Mouse (Mus musculus) midbrain, embryonic 13.5 days (tissue): Measurements from ENCODE around the gene Hace1. TPM values are rescaled to one million over a fixed set of nuclear protein-coding genes. Genes with fewer than 3 reads are reported as not detected.

Experiments
- ATAC-seq: fragments of 200-750 bp; cut with Nextera tagmentation; 2 replicates; pipeline ENCODE4 v1.8.0; 2017; ENCODE audit warnings: mild to moderate bottlenecking, moderate TSS enrichment, moderate library complexity
- H3K27ac ChIP-seq: fragments of 300-500 bp; sonication (generic); 2 replicates; pipeline ENCODE4 v1.5.1; 2015; ENCODE audit warnings: inconsistent platforms, mild to moderate bottlenecking, moderate library complexity
- H3K27me3 ChIP-seq: fragments of 300-500 bp; sonication (generic); 2 replicates; pipeline ENCODE4 v1.6.1; 2015; ENCODE audit warnings: mild to moderate bottlenecking, inconsistent platforms
- H3K36me3 ChIP-seq: fragments of 300-500 bp; sonication (generic); 2 replicates; pipeline ENCODE4 v1.6.1; 2015; ENCODE audit warnings: mild to moderate bottlenecking, inconsistent platforms
- H3K4me1 ChIP-seq: fragments of 300-500 bp; sonication (generic); replicated peaks from 2 replicates; pipeline ENCODE4 v1.6.1; 2015; ENCODE audit warnings: inconsistent platforms
- H3K4me2 ChIP-seq: fragments of 300-500 bp; sonication (generic); replicated peaks from 2 replicates; pipeline ENCODE4 v1.6.1; 2015; ENCODE audit warnings: moderate library complexity, mild to moderate bottlenecking, inconsistent platforms
- H3K4me3 ChIP-seq: fragments of 300-500 bp; sonication (generic); replicated peaks from 2 replicates; pipeline ENCODE4 v1.5.1; 2015; ENCODE audit warnings: mild to moderate bottlenecking, inconsistent platforms
- H3K9ac ChIP-seq: fragments of 300-500 bp; sonication (generic); replicated peaks from 2 replicates; pipeline ENCODE4 v1.6.1; 2015; ENCODE audit warnings: mild to moderate bottlenecking, inconsistent platforms
- H3K9me3 ChIP-seq: fragments of 300-500 bp; sonication (generic); 2 replicates; pipeline ENCODE4 v1.6.1; 2016; ENCODE audit warnings: mild to moderate bottlenecking, inconsistent platforms
- WGBS: fragments of 180-500 bp; shearing (Covaris S2); methylation state at CpG from one replicate; pipeline ENCODE4 v1.1.7; 2015; 5-methylcytosine and 5-hydroxymethylcytosine counted together
- polyA plus RNA-seq: library from polyadenylated mRNA; unstranded; fragments of >200 nt; fragmentation: Nextera tagmentation; extraction: Ambion mirVana; gene quantifications from 2 replicates; pipeline ENCODE4 v1.2.1, GENCODE M21; 2015

Hace1 gene
- polyA plus RNA-seq, 1 experiment from 2014 or later: 16.8 TPM

DNA sequence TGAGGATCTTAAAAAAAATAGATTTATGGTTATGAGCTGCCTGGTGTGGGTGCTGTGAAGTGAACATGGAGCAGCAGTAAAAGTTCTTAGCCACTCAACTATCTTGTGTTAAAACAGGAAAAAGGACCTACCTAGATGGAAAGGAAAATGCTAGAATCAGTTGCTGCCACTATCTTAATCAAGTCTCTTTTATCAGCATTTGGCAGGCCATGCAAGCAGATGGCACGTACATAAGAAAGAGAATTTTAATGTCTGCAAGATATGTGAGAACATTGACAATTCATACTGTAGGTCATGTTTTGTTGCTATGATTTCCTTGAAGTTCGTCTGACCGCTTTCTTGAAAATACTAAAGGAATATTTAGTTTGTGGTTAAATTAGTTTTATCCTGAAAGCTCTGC, 54.4 kb downstream of the Hace1 start:
- 90% methylated on average over 3 of the region's 3 CpGs for WGBS
- H3K4me3 ChIP-seq: no peak overlapping the region
- no peaks in the 10 kb centered on the region for H3K4me1 ChIP-seq
- no peaks in the 10 kb centered on the region for H3K36me3 ChIP-seq
- H3K4me2 ChIP-seq: no peak overlapping the region
- H3K9ac ChIP-seq: no peak overlapping the region
- no peak overlapping the region for H3K27ac ChIP-seq
- no peaks in the 10 kb centered on the region for H3K27me3 ChIP-seq
- H3K9me3 ChIP-seq: no peaks in the 10 kb centered on the region
- ATAC-seq: no peak

DNA sequence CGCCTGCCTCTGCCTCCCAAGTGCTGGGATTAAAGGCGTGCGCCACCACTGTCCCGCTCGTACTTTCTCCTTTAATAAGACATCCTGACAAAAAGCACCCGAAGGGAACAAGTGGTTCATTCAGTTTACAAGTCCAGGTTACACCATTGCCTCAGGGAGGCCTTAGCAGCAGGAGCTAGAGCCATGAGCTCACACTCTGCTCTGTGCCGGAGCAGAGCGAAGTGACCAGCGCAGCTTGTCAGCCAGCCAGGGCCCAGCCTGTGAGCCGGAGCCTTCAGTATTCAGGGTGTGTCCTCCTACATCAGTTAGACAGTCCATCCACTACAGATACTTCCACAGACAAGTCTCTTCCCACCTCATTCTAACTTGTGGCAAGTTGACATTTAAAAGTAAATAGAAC, 55.0 kb downstream of the Hace1 start:
- Histone ChIP-seq H3K9me3 (no peaks in the 10 kb centered on the region), H3K36me3 (no peaks in the 10 kb centered on the region), H3K9ac (no peak overlapping the region), H3K4me3 (no peak overlapping the region), H3K4me2 (no peak overlapping the region), H3K27ac (no peak overlapping the region), H3K4me1 (no peaks in the 10 kb centered on the region), H3K27me3 (no peaks in the 10 kb centered on the region)
- WGBS: 91% methylated on average over 10 of the region's 10 CpGs
- no peak for ATAC-seq

DNA sequence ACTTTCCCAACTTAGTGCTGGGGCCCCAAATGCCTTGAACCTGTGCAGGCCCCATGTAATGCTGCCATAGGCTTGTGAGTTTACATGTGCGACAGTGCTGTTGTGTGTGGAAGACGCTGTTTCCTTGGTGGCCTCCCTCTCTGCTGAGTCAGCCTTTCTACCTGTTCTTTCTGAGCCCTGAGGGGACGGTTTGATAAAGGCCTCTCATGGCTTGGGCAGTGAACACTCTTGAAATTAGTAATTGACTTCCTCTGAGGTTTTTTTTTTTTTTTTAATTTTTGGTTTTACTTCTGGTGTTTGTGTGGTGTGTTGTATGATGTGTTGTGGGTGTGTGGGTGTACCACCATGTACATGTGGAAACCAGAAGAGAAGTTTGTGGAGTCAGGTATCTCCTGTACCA, 57.6 kb downstream of the Hace1 start:
- Histone ChIP-seq H3K9ac (no peak overlapping the region), H3K4me1 (no peaks in the 10 kb centered on the region), H3K9me3 (no peaks in the 10 kb centered on the region), H3K27me3 (no peaks in the 10 kb centered on the region), H3K4me2 (no peak overlapping the region), H3K4me3 (no peak overlapping the region), H3K27ac (no peak overlapping the region), H3K36me3 (no peaks in the 10 kb centered on the region)
- no peak for ATAC-seq
- WGBS: 91% methylated on average over 3 of the region's 3 CpGs

DNA sequence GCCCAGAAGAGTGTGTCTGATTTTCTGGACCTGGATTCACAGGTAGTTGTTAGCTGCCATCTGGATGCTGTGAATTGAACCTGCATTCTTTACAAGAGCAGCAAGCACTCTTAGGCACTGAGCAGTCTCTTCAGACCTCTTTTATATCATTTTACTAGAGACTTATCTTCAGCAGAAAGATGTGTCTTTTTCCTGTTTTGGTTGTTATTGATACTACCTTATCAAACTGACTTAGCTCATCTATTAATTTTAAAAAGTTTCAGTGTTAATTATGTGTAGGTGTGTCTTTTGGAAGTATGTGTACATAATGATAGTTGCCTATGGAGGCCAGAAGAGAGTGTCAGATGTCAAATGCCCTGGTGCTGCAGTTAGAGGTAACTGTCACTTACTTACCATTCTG, 62.1 kb downstream of the Hace1 start:
- Histone ChIP-seq H3K4me2 (no peak overlapping the region), H3K4me3 (no peak overlapping the region), H3K9me3 (no peaks in the 10 kb centered on the region), H3K27ac (no peak overlapping the region), H3K27me3 (no peaks in the 10 kb centered on the region), H3K36me3 (peaks cover 12% of the 10 kb centered on the region), H3K4me1 (no peaks in the 10 kb centered on the region), H3K9ac (no peak overlapping the region)
- ATAC-seq: no peak

DNA sequence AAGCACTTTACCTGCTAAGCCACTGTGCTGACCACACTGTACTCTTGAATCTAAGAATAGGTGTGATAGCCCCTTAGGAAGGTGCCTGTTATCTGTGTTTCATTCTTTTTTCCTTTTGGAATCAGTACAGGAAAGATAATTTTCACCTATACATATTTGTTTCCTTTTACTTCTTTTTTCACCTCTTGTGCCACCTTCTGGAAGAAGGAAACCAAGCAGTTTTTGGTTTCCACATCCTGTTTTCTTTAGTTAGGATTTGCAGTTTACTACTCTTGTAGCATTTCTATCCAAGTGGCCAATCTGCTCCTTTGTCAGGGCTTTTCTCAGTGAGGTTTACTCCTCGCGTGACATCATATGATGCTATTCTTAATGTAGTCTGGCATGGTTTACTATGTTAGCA, 76.4 kb downstream of the Hace1 start:
- Histone ChIP-seq H3K4me2 (no peak overlapping the region), H3K27ac (no peak overlapping the region), H3K4me1 (no peaks in the 10 kb centered on the region), H3K9me3 (no peaks in the 10 kb centered on the region), H3K4me3 (no peak overlapping the region), H3K27me3 (no peaks in the 10 kb centered on the region), H3K9ac (no peak overlapping the region), H3K36me3 (peaks cover 7% of the 10 kb centered on the region)
- 89% methylated on average over 2 of the region's 2 CpGs for WGBS
- ATAC-seq: no peak

DNA sequence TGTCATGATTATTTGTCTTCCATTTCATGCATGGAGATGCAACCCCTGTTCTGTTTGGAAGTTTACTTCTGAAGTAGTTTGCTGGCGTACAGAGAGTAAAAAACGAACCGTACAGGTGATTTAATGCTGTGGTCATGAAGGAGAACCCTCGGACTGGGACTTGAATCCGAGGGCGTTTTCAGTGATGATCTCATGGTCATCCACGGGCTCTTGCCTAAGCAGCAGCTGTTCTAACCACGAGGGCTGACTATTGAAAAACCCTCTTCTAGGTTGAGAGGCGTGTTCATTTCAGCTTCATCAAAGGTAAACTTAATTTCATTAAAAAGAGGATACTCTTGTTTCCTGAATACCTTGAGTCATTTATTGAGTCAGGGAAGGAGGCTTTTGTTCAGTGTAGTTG, 84.4 kb downstream of the Hace1 start:
- ATAC-seq: no peak

DNA sequence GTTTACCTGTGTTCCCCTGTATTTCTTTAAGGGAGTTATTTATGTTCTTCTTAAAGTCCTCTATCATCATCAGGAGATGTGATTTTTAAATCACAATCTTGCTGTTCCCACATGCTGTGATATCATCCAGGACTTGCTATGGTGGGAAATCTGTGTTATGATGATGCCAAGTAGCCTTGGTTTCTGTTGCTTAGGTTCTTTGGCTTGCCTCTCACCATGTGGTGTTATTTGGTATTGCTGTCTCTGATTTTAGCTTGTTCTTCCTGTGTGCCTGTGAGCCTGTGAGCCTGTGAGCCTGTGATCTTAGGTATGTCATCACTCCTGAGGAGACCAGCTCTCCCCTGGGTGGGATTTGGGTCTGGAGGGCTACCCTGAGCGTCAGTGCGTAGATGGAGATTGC, 90.6 kb downstream of the Hace1 start:
- Histone ChIP-seq H3K9ac (no peak overlapping the region), H3K9me3 (no peaks in the 10 kb centered on the region), H3K27ac (no peak overlapping the region), H3K36me3 (peaks cover 4% of the 10 kb centered on the region), H3K4me3 (no peak overlapping the region), H3K4me1 (no peaks in the 10 kb centered on the region), H3K27me3 (no peaks in the 10 kb centered on the region), H3K4me2 (no peak overlapping the region)
- ATAC-seq: no peak
- 97% methylated on average over 2 of the region's 2 CpGs for WGBS

More for the DNA sequence above, 84.4 kb downstream of the Hace1 start:
- Histone ChIP-seq H3K9me3 (no peaks in the 10 kb centered on the region), H3K27ac (no peak overlapping the region), H3K4me1 (no peaks in the 10 kb centered on the region), H3K9ac (no peak overlapping the region), H3K4me2 (no peak overlapping the region), H3K27me3 (no peaks in the 10 kb centered on the region), H3K36me3 (peaks cover 8% of the 10 kb centered on the region), H3K4me3 (no peak overlapping the region)
- WGBS: 92% methylated on average over 9 of the region's 9 CpGs

DNA sequence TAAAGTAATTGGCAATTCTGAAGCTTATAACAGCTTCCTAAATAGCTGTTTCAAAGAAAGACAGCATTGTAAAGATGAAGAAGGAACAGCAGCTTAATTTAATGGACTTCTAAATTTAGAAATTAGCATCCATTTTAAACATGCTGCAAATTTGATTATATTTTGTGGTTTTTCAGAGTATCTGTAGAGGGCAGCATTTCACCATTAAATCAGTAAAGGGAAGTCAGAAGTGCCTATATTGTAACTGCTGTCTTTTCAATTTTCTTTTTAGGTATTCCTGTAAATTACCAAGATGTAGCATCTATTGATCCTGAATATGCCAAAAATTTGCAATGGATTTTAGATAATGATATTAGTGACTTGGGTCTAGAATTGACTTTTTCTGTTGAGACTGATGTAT, 99.2 kb downstream of the Hace1 start:
- H3K4me2 ChIP-seq: no peak overlapping the region
- no peak overlapping the region for H3K4me3 ChIP-seq
- no peaks in the 10 kb centered on the region for H3K4me1 ChIP-seq
- no peaks in the 10 kb centered on the region for H3K9me3 ChIP-seq
- peaks cover 18% of the 10 kb centered on the region for H3K36me3 ChIP-seq
- no peak overlapping the region for H3K27ac ChIP-seq
- H3K27me3 ChIP-seq: no peaks in the 10 kb centered on the region
- H3K9ac ChIP-seq: no peak overlapping the region
- no peak for ATAC-seq

DNA sequence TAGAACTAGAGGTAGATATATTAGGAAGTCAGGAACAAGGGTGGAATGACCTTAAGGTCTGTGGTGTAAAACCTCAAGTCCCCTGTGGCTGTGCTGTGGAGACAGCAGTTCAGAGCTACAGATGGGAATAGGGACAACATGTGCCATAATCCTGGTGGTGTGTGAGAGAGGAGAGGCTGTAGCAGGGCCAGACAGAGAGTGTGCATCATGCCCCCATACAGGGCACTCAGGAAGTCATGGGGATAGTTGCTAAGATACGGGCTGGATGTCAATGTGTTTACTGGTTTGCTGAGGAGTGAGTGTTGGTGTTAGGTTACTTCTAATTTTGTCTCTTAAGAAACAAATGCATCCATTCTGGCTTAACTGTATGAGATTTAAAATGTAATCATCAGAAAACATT, 108.6 kb downstream of the Hace1 start:
- peaks cover 3% of the 10 kb centered on the region; the same call in 1 of the 2 replicates for H3K36me3 ChIP-seq
- no peaks in the 10 kb centered on the region for H3K4me1 ChIP-seq
- H3K4me3 ChIP-seq: no peak overlapping the region
- H3K27ac ChIP-seq: no peak overlapping the region
- WGBS: 81% methylated on average over 1 of the region's 1 CpGs
- no peak overlapping the region for H3K9ac ChIP-seq
- H3K9me3 ChIP-seq: no peaks in the 10 kb centered on the region
- ATAC-seq: no peak
- H3K4me2 ChIP-seq: no peak overlapping the region
- H3K27me3 ChIP-seq: no peaks in the 10 kb centered on the region

DNA sequence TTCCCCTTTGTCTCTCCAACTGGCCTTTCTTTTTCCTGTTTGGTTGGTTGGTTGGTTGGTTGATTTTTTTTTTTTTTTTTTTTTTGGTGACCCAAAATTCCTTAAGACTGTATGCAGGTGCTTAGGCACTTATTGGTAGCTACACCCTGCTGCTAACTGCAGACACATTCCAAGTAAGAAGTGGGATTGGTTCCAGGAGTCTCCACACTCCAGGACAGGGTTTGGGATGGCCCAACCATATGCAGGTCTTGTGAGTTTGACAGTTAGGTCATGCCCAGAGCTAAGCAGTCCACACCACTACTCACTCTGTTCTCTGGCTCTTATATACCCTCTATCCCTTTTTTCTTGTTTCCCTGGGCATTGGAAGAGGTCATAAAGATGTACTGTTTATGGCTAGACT, 117.3 kb downstream of the Hace1 start:
- no peaks in the 10 kb centered on the region for H3K27me3 ChIP-seq
- ATAC-seq: no peak
- no peak overlapping the region for H3K4me3 ChIP-seq
- H3K4me1 ChIP-seq: no peaks in the 10 kb centered on the region
- no peaks in the 10 kb centered on the region for H3K9me3 ChIP-seq
- H3K36me3 ChIP-seq: no peaks in the 10 kb centered on the region
- no peak overlapping the region for H3K4me2 ChIP-seq
- no peak overlapping the region for H3K9ac ChIP-seq
- no peak overlapping the region for H3K27ac ChIP-seq

DNA sequence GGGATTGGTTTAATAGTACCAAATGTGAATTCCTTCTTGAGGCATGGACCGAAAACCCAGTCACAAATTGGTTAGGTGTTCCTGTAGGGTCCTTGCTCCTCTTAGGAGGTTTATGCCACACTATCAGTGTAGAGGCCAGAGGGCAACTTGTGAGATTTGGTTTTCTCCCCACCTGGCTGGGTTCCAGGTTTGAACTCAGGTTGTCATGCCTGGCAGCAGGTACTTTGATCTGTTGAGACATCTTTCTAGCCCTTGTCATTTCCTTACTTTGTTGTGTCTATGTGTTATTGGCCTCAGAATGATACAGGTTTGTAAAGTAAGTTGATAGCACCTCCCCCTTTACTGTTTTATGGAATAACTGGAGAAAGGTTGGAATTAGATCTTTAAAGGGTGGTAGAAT, 117.9 kb downstream of the Hace1 start:
- no peak overlapping the region for H3K27ac ChIP-seq
- 97% methylated on average over 1 of the region's 1 CpGs for WGBS
- no peaks in the 10 kb centered on the region for H3K36me3 ChIP-seq
- H3K9ac ChIP-seq: no peak overlapping the region
- no peaks in the 10 kb centered on the region for H3K27me3 ChIP-seq
- H3K9me3 ChIP-seq: no peaks in the 10 kb centered on the region
- H3K4me2 ChIP-seq: no peak overlapping the region
- H3K4me1 ChIP-seq: no peaks in the 10 kb centered on the region
- no peak for ATAC-seq
- no peak overlapping the region for H3K4me3 ChIP-seq

DNA sequence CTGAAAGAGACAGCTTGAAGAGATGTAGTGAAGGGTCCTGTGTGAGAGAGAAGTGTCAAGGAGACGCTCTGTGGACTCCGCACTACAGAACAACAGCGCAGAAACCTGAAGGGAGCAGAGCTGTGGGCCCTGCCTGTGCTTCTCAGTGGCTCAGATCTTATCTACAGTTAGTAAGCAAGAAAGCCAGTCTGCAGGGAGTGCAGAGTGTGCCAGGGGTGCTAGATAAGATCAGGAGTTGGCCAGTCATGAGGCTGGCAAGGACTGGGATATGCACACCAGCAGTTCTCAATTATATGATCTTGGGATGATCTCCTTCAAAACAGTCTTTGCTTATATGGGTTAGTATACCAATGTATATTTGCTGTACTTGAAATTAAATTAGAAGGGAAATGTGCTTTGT, 121.3 kb downstream of the Hace1 start:
- no peaks in the 10 kb centered on the region for H3K9me3 ChIP-seq
- H3K4me2 ChIP-seq: no peak overlapping the region
- H3K4me3 ChIP-seq: no peak overlapping the region
- 0 out of 2 replicates have a peak, but pooled peaks have one; percentile 37 for ATAC-seq
- no peaks in the 10 kb centered on the region for H3K27me3 ChIP-seq
- H3K9ac ChIP-seq: no peak overlapping the region
- WGBS: 87% methylated on average over 3 of the region's 3 CpGs
- H3K4me1 ChIP-seq: no peaks in the 10 kb centered on the region
- no peak overlapping the region; the same call in 1 of the 2 replicates for H3K27ac ChIP-seq
- H3K36me3 ChIP-seq: peaks cover 8% of the 10 kb centered on the region; the same call in 1 of the 2 replicates

DNA sequence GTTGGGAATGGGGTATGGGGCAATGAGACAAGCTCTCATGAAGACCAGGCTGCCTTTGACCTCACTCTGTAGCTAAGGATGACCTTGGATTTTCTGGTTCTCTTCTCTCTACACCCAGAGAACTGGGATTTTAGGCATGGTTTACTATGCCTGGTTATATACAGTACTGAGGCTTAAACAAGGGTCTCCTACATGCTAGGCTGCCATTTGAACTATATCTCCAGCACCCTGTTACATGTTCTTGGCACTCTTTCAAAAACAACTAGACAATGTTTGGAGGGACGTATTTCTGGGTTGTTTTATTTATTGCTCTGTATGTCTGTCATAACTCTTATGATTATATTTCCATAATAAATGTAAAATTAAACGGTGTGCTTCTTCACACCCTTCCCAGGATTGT, 129.2 kb downstream of the Hace1 start:
- 90% methylated on average over 2 of the region's 2 CpGs for WGBS
- Histone ChIP-seq H3K9me3 (no peaks in the 10 kb centered on the region), H3K4me2 (no peak overlapping the region), H3K4me1 (peaks cover 8% of the 10 kb centered on the region; the same call in 1 of the 2 replicates), H3K36me3 (0 out of 2 replicates have a peak, but pooled peaks cover 2% of the 10 kb centered on the region), H3K27ac (no peak overlapping the region), H3K4me3 (no peak overlapping the region), H3K9ac (no peak overlapping the region), H3K27me3 (no peaks in the 10 kb centered on the region)
- no peak for ATAC-seq
